Mouse (Mus musculus): ENCODE results near the gene Srm. TPM values are rescaled to one million over a fixed set of nuclear protein-coding genes. Genes with fewer than 3 reads are reported as not detected.

Gene Srm
- total and polyA plus RNA-seq, 3 experiments, result 305 to 765 (median 332) TPM

- H3K4me3 ChIP-seq (ENCODE audit: control insufficient read depth in 1 of 2, insufficient read depth in 1 of 2, low read depth in 2 of 2, low read length in 2 of 2), result no peak overlapping the region
- no peak for DNase-seq (ENCODE audit: low read depth, low spot score)
- no peak overlapping the region for H3K9ac ChIP-seq (ENCODE audit: control insufficient read depth, low read depth, low read length, poor library complexity, severe bottlenecking)
- peaks cover 9 to 22% of the 10 kb centered on the region in 2 experiments for H3K4me1 ChIP-seq (ENCODE audit: control insufficient read depth in 1 of 2, insufficient read depth in 2 of 2, low read length in 2 of 2)
- no peaks in the 10 kb centered on the region for H3K79me2 ChIP-seq (ENCODE audit: control insufficient read depth, insufficient read depth, low read length, poor library complexity)
- no peaks in the 10 kb centered on the region for H3K9me3 ChIP-seq (replicated peaks; ENCODE audit: insufficient read depth, low read length)
- H3K27me3 ChIP-seq (ENCODE audit: control insufficient read depth in 1 of 2, insufficient read depth in 2 of 2, low read length in 2 of 2), result no peaks in the 10 kb centered on the region
- TF ChIP-seq TAL1 (IDR thresholded peaks at IDR 0.05; ENCODE audit: low read length), result no peak
- no peak for TF ChIP-seq MEF2A (IDR thresholded peaks at IDR 0.05; ENCODE audit: extremely low read depth, insufficient replicate concordance, low read depth, low read length, poor library complexity, severe bottlenecking)
- H3K36me3 ChIP-seq (ENCODE audit: control insufficient read depth in 1 of 2, insufficient read depth in 2 of 2, low read length in 2 of 2), result peaks cover 6 to 23% of the 10 kb centered on the region in 2 experiments
- no peak overlapping the region for H3K27ac ChIP-seq (ENCODE audit: control insufficient read depth, low read depth, low read length)
These were observed 9.9 kb upstream of the Srm start for GRCm38 (mm10) chr4:148581422-148581821.

GRCm38 (mm10) chr4:148583257-148583656 is 8.0 kb upstream of the Srm start:
- no peaks in the 10 kb centered on the region for H3K9me3 ChIP-seq (replicated peaks; ENCODE audit: insufficient read depth, low read length)
- TF ChIP-seq ELF1 (IDR thresholded peaks at IDR 0.05; ENCODE audit: low read depth, low read length), result peak; percentile 57; the same call in 1 of the 2 replicates
- TF ChIP-seq GATA1 (IDR thresholded peaks at IDR 0.05; ENCODE audit: low read depth, low read length), result peak; percentile 96
- TF ChIP-seq TAL1 (IDR thresholded peaks at IDR 0.05; ENCODE audit: low read length), result peak; percentile 99
- peak; percentile 80 for TF ChIP-seq SIN3A (IDR thresholded peaks at IDR 0.05; ENCODE audit: low read length)
- no peak for TF ChIP-seq ZC3H11A (IDR thresholded peaks at IDR 0.05; ENCODE audit: low read depth, low read length)
- peak; percentile 49 for TF ChIP-seq NRF1 (IDR thresholded peaks at IDR 0.05; ENCODE audit: insufficient read depth, low read depth, low read length, poor library complexity, severe bottlenecking)
- no peak for TF ChIP-seq BHLHE40 (IDR thresholded peaks at IDR 0.05; ENCODE audit: borderline replicate concordance, low read depth, low read length)
- TF ChIP-seq MXI1 (IDR thresholded peaks at IDR 0.05; ENCODE audit: low read depth, low read length), result peak; percentile 53; the same call in 1 of the 2 replicates
- no peak for TF ChIP-seq ZMIZ1 (IDR thresholded peaks at IDR 0.05; ENCODE audit: low read depth, low read length)
- peak; percentile 82 for TF ChIP-seq MYC (IDR thresholded peaks at IDR 0.05; ENCODE audit: low read depth, low read length)
- TF ChIP-seq NELFE (IDR thresholded peaks at IDR 0.05; ENCODE audit: low read depth, low read length), result no peak
- no peak for TF ChIP-seq E2F4 (IDR thresholded peaks at IDR 0.05; ENCODE audit: borderline replicate concordance, low read depth, low read length)
- no peak for TF ChIP-seq POLR2AphosphoS5 (IDR thresholded peaks at IDR 0.05; ENCODE audit: borderline replicate concordance, low read depth, low read length)
- TF ChIP-seq TBP (IDR thresholded peaks at IDR 0.05; ENCODE audit: low read depth, low read length), result no peak
- peak; percentile 88 for TF ChIP-seq ETS1 (IDR thresholded peaks at IDR 0.05; ENCODE audit: low read depth, low read length)
- peak; percentile 93 for TF ChIP-seq TCF12 (IDR thresholded peaks at IDR 0.05; ENCODE audit: low read depth, low read length)
- TF ChIP-seq EP300 (IDR thresholded peaks at IDR 0.05; ENCODE audit: low read depth in 1 of 2, low read length in 2 of 2), result peak; percentile 92
- TF ChIP-seq POLR2AphosphoS2 (IDR thresholded peaks at IDR 0.05; ENCODE audit: low read length), result no peak
- peak; percentile 89 for TF ChIP-seq RCOR1 (IDR thresholded peaks at IDR 0.05; ENCODE audit: low read depth, low read length)
- peak overlapping the region; percentile 43 for H3K9ac ChIP-seq (ENCODE audit: control insufficient read depth, low read depth, low read length, poor library complexity, severe bottlenecking)
- DNase-seq (ENCODE audit: low read depth, low spot score), result peak; percentile 92
- no peaks in the 10 kb centered on the region for H3K79me2 ChIP-seq (ENCODE audit: control insufficient read depth, insufficient read depth, low read length, poor library complexity)
- H3K27ac ChIP-seq (ENCODE audit: control insufficient read depth, low read depth, low read length), result peak overlapping the region; percentile 75
- peaks cover 14 to 27% of the 10 kb centered on the region in 2 experiments for H3K4me1 ChIP-seq (ENCODE audit: control insufficient read depth in 1 of 2, insufficient read depth in 2 of 2, low read length in 2 of 2)
- peak overlapping the region in 1 of 2 experiments; percentile 8; a peak in 1 of 4 replicates for H3K4me3 ChIP-seq (ENCODE audit: control insufficient read depth in 1 of 2, insufficient read depth in 1 of 2, low read depth in 2 of 2, low read length in 2 of 2)
- no peaks in the 10 kb centered on the region for H3K27me3 ChIP-seq (ENCODE audit: control insufficient read depth in 1 of 2, insufficient read depth in 2 of 2, low read length in 2 of 2)
- peaks cover 0 to 21% of the 10 kb centered on the region in 2 experiments for H3K36me3 ChIP-seq (ENCODE audit: control insufficient read depth in 1 of 2, insufficient read depth in 2 of 2, low read length in 2 of 2)

Measured in MEL (cell line).